Mouse (Mus musculus) hindbrain, embryonic 11.5 days (tissue): Measurements from ENCODE around the gene Acox3. TPM values are rescaled to one million over a fixed set of nuclear protein-coding genes. Genes with fewer than 3 reads are reported as not detected.

ENCODE experiments used
- ATAC-seq: fragments of 200-750 bp; cut with Nextera tagmentation; 2 replicates; pipeline ENCODE4 v1.8.0; 2017; ENCODE audit warnings: mild to moderate bottlenecking, moderate TSS enrichment, moderate library complexity; ENCODE audit not compliant: low FRiP score
- DNase-seq: peaks from one replicate; pipeline ENCODE4 v3.0.0-alpha.2; 2015; ENCODE audit warnings: low spot score
- H3K27ac ChIP-seq: fragments of 300-500 bp; sonication (generic); 2 replicates; pipeline ENCODE4 v1.5.1; 2014; ENCODE audit warnings: mild to moderate bottlenecking, low read depth, low read length
- H3K27me3 ChIP-seq: fragments of 300-500 bp; sonication (generic); 2 replicates; pipeline ENCODE4 v1.6.1; 2014; ENCODE audit warnings: mild to moderate bottlenecking, low read length, moderate library complexity, mixed read lengths; ENCODE audit not compliant: control insufficient read depth, insufficient read depth
- H3K36me3 ChIP-seq: fragments of 300-500 bp; sonication (generic); 2 replicates; pipeline ENCODE4 v1.6.1; 2014; ENCODE audit warnings: mild to moderate bottlenecking, low read length, moderate library complexity, mixed read lengths; ENCODE audit not compliant: control insufficient read depth, insufficient read depth
- H3K4me1 ChIP-seq: fragments of 300-500 bp; sonication (generic); replicated peaks from 2 replicates; pipeline ENCODE4 v1.6.1; 2014; ENCODE audit warnings: low read length, mixed read lengths; ENCODE audit not compliant: control insufficient read depth, insufficient read depth
- H3K4me2 ChIP-seq: fragments of 300-500 bp; sonication (generic); replicated peaks from 2 replicates; pipeline ENCODE4 v1.6.1; 2014; ENCODE audit warnings: mild to moderate bottlenecking, low read depth, low read length
- H3K4me3 ChIP-seq: fragments of 300-500 bp; sonication (generic); 2 replicates; pipeline ENCODE4 v1.5.1; 2014; ENCODE audit warnings: low read depth, low read length
- H3K9ac ChIP-seq: fragments of 300-500 bp; sonication (generic); 2 replicates; pipeline ENCODE4 v1.6.1; 2014; ENCODE audit warnings: low read depth, low read length
- H3K9me3 ChIP-seq: fragments of 300-500 bp; sonication (generic); 2 replicates; pipeline ENCODE4 v1.6.1; 2016; ENCODE audit warnings: low read length; ENCODE audit not compliant: control insufficient read depth
- WGBS: fragments of 180-500 bp; shearing (Covaris S2); extraction: QIAGEN DNeasy Blood & Tissue Kit; methylation state at CpG from one replicate; pipeline ENCODE4 v1.1.7; 2014; 5-methylcytosine and 5-hydroxymethylcytosine counted together
- polyA plus RNA-seq: library from polyadenylated mRNA; unstranded; fragments of >200 nt; fragmentation: Nextera tagmentation; extraction: Ambion mirVana; gene quantifications from 2 replicates; pipeline ENCODE4 v1.2.1, GENCODE M21; 2014

Acox3 gene
- polyA plus RNA-seq, 1 experiment from 2014 or later, result 14.7 TPM

DNA sequence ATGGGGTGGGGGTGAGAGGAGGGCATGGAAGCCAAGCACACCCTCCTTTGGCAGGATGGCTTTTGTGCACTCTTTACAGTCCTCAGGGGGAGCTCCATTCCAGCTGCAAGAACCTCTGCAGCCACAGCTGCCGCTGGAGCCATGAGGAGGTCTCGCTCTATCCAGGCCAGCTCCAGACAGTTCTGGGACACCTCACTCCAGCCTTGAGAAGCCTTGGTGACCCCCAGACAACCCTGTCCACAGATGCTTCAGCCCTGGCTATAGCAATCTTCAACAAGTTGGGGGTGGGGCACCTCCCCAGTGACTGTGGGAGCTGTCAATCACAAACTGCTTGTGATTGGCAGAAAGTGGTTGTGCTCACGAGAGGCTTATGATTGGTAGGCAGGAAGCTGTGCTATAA lies 76.7 kb downstream of the Acox3 start:
- H3K36me3 ChIP-seq, result no peaks in the 10 kb centered on the region
- no peak overlapping the region for H3K4me2 ChIP-seq
- ATAC-seq (no peak), DNase-seq (no peak)
- H3K9ac ChIP-seq, result no peak overlapping the region
- no peak overlapping the region for H3K27ac ChIP-seq
- H3K27me3 ChIP-seq, result no peaks in the 10 kb centered on the region
- 54% methylated on average over 3 of the region's 3 CpGs for WGBS
- H3K9me3 ChIP-seq, result no peaks in the 10 kb centered on the region
- no peak overlapping the region for H3K4me3 ChIP-seq
- H3K4me1 ChIP-seq, result no peaks in the 10 kb centered on the region

DNA sequence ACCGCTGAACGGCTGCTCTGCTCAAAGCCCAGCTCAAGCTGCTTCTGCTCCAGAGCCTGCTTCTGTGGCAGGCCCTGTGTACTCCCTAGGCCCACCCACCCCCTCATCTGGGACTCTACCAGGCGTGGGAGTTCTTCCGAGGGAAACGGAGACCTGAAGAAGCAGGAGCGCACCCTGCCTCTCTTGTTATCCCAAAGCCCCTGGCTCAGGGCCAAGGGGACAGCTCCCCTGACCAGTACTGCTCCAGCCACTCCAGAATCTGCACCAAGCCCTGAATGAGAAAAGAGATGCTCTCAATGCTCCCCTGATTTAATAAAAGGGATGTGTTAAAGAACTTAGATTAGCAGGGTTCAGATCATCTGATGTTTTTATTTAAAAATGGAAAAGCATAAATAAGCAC lies 78.4 kb downstream of the Acox3 start:
- H3K4me1 ChIP-seq, result no peaks in the 10 kb centered on the region
- ATAC-seq (no peak), DNase-seq (no peak)
- no peak overlapping the region for H3K9ac ChIP-seq
- no peaks in the 10 kb centered on the region for H3K36me3 ChIP-seq
- no peaks in the 10 kb centered on the region for H3K9me3 ChIP-seq
- H3K4me2 ChIP-seq, result no peak overlapping the region
- WGBS, result 81% methylated on average over 6 of the region's 6 CpGs
- H3K27me3 ChIP-seq, result no peaks in the 10 kb centered on the region
- H3K27ac ChIP-seq, result no peak overlapping the region
- no peak overlapping the region for H3K4me3 ChIP-seq

DNA sequence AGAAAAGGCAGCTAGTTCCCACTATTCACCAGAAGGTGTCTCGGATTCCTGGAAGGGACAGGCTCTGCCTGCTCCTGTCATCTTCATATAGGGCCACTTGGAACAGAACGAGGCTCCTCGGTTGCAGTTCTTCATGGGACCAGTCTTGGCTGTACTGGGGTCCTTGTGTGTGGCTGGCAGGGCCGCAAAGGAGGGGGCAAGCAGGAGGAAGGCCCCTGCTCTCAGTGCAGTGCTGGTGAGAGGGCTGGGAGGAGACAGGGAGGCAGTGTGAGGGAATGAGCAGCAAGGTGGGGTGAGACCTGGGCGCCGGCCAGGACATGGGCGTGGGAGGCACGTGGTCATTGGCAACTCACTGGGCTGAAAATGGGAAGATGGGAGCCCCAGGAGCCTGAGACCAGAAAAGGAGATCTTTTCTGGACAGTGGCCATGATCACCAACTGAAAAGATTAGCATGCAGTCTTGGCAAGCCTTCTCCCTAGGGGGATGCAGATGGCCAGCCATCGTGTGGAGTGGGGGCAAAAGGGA lies 79.2 kb downstream of the Acox3 start:
- H3K27ac ChIP-seq, result no peak overlapping the region
- no peak for ATAC-seq
- no peaks in the 10 kb centered on the region for H3K4me1 ChIP-seq
- no peaks in the 10 kb centered on the region for H3K27me3 ChIP-seq
- H3K9ac ChIP-seq, result no peak overlapping the region
- no peak overlapping the region for H3K4me2 ChIP-seq
- WGBS, result 83% methylated on average over 9 of the region's 9 CpGs
- no peak for DNase-seq
- H3K36me3 ChIP-seq, result no peaks in the 10 kb centered on the region
- no peak overlapping the region for H3K4me3 ChIP-seq
- H3K9me3 ChIP-seq, result no peaks in the 10 kb centered on the region

Other genes starting within 250 kb of the Acox3 start
- 6.1 and 6.9 TPM in 2 replicates for gene Hmx1, start 193.9 kb upstream of the Acox3 start, polyA plus RNA-seq
- gene Cpz, start 57.3 kb upstream of the Acox3 start, polyA plus RNA-seq, result 5.3 and 6.4 TPM in 2 replicates
- 7.8 and 9.3 TPM in 2 replicates for gene Trmt44, start 8.0 kb upstream of the Acox3 start, polyA plus RNA-seq
- 4.7 and 6.2 TPM in 2 replicates for gene Htra3, start 96.7 kb downstream of the Acox3 start, polyA plus RNA-seq
- 1.5 and 2.4 TPM in 2 replicates for gene Sh3tc1, start 156.9 kb downstream of the Acox3 start, polyA plus RNA-seq
- 0.60 and 0.82 TPM in 2 replicates for gene Ablim2, start 174.8 kb downstream of the Acox3 start, polyA plus RNA-seq